Mouse (Mus musculus) limb, embryonic 14.5 days (tissue): Measurements from ENCODE around the gene Ccdc6. TPM values are rescaled to one million over a fixed set of nuclear protein-coding genes. Genes with fewer than 3 reads are reported as not detected.

Experiments
- ATAC-seq: fragments of 200-750 bp; cut with Nextera tagmentation; 2 replicates; pipeline ENCODE4 v1.8.0; 2017; ENCODE audit warnings: low read depth, moderate number of reproducible peaks, moderate TSS enrichment; ENCODE audit not compliant: low FRiP score
- DNase-seq: peaks from one replicate; pipeline ENCODE4 v3.0.0-alpha.2; 2015; ENCODE audit warnings: low spot score
- H3K27ac ChIP-seq: fragments of 300-500 bp; sonication (generic); replicated peaks from 2 replicates; pipeline ENCODE4 v1.5.1; 2014; ENCODE audit warnings: low read depth, mild to moderate bottlenecking, low read length, moderate library complexity, mixed read lengths
- H3K27me3 ChIP-seq: fragments of 300-500 bp; sonication (generic); 2 replicates; pipeline ENCODE4 v1.6.1; 2014; ENCODE audit warnings: low read length, mixed read lengths; ENCODE audit not compliant: control insufficient read depth, insufficient read depth
- H3K36me3 ChIP-seq: fragments of 300-500 bp; sonication (generic); 2 replicates; pipeline ENCODE4 v1.6.1; 2014; ENCODE audit warnings: mild to moderate bottlenecking, low read length, moderate library complexity, mixed read lengths; ENCODE audit not compliant: control insufficient read depth, insufficient read depth
- H3K4me1 ChIP-seq: fragments of 300-500 bp; sonication (generic); 2 replicates; pipeline ENCODE4 v1.6.1; 2014; ENCODE audit warnings: antibody characterized with exemption, low read length, mixed read lengths; ENCODE audit not compliant: control insufficient read depth, insufficient read depth
- H3K4me2 ChIP-seq: fragments of 300-500 bp; sonication (generic); replicated peaks from 2 replicates; pipeline ENCODE4 v1.6.1; 2014; ENCODE audit warnings: low read depth, mild to moderate bottlenecking, low read length, moderate library complexity; ENCODE audit not compliant: severe bottlenecking
- H3K4me3 ChIP-seq: fragments of 300-500 bp; sonication (generic); replicated peaks from 2 replicates; pipeline ENCODE4 v1.5.1; 2014; ENCODE audit warnings: low read length
- H3K9ac ChIP-seq: fragments of 300-500 bp; sonication (generic); 2 replicates; pipeline ENCODE4 v1.6.1; 2014; ENCODE audit warnings: mild to moderate bottlenecking, low read depth, low read length, moderate library complexity; ENCODE audit not compliant: severe bottlenecking
- H3K9me3 ChIP-seq: fragments of 300-500 bp; sonication (generic); 2 replicates; pipeline ENCODE4 v1.6.1; 2016; ENCODE audit warnings: low read length; ENCODE audit not compliant: control insufficient read depth
- POLR2A ChIP-seq: fragments of 200-500 bp; IDR thresholded peaks from 2 replicates; pipeline ENCODE4 v1.8.0; 2012; ENCODE audit warnings: inconsistent platforms, mild to moderate bottlenecking, moderate library complexity, borderline replicate concordance; ENCODE audit not compliant: insufficient read depth, insufficient read length; ENCODE audit errors: extremely low read depth
- WGBS: fragments of 180-500 bp; shearing (Covaris S2); extraction: QIAGEN DNeasy Blood & Tissue Kit; methylation state at CpG from one replicate; pipeline ENCODE4 v1.1.7; 2014; 5-methylcytosine and 5-hydroxymethylcytosine counted together
- polyA plus RNA-seq, 2 experiments: library from polyadenylated mRNA; depleted of rRNA in 1 of 2; stranded (reverse) in 1 of 2; unstranded in 1 of 2; fragments of >200 nt; fragmentation: Nextera tagmentation in 1 of 2; extraction: Ambion mirVana in 1 of 2; gene quantifications; 2 replicates each; pipeline versions ENCODE4 v1.2.1 to v1.2.3; 2012 to 2014

Gene Ccdc6
- polyA plus RNA-seq, 2 experiments: 23.1 to 29.6 TPM

DNA sequence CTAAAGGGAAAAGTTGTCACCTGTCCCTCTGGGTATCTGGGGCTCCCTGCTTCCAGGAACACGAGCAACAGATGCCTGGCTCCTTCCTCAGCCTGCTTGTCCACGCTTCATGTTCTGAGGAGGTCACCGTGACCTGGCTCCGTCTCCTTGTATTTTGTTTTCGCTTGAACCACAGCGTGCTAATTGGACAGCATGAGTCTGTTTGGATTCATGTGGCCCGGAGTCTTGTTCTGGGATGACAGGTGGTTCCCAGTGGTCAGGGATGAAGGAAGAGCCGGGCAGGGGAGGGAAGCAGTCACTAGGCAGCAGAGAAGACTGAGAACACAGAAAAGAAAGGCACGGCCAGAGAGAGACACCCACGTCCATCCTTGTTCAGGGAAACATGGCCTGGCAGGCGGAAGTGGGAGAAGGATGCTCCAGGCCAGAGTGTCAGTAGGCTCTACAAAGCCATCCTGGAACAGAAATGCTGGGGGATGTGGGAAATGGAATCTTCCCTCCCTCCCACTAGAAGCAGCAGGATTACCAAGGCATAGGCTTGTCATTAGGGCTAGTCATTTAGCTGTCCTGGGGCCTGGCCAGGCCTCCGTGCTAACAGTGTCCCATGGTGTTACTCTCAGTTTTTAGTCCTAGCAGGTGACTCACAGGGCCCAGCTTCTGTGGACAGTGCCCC is 62.9 kb downstream of the Ccdc6 start:
- no peak overlapping the region for H3K4me2 ChIP-seq
- H3K27me3 ChIP-seq: no peaks in the 10 kb centered on the region
- no peak for DNase-seq
- peaks cover 40% of the 10 kb centered on the region for H3K36me3 ChIP-seq
- H3K27ac ChIP-seq: no peak overlapping the region
- no peak overlapping the region for H3K9ac ChIP-seq
- H3K4me1 ChIP-seq: no peaks in the 10 kb centered on the region
- no peaks in the 10 kb centered on the region for H3K9me3 ChIP-seq
- WGBS: 82% methylated on average over 12 of the region's 12 CpGs
- no peak overlapping the region for H3K4me3 ChIP-seq
- ATAC-seq: no peak
- TF ChIP-seq POLR2A: no peak

DNA sequence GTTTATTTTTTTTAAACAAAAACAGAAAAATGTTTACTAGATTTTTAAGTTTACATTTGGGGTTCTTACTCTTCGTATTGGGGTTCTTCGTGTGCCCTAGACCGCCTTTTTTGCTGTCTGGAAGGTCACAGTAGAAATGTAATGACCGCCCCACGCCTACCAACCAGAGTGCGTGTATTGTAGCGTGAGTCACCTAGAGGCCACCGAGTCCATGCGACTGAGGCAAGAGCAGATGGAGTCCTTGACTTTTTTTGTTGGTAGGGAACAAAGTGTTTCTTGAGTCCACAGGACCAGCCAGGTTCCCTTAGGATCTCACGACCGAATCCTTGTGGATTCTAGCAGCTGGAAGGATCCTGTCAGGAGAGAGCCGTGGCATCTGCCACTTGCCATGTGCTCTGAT is 63.9 kb downstream of the Ccdc6 start:
- no peaks in the 10 kb centered on the region for H3K9me3 ChIP-seq
- H3K27me3 ChIP-seq: no peaks in the 10 kb centered on the region
- no peak for DNase-seq
- no peak for TF ChIP-seq POLR2A
- no peak for ATAC-seq
- H3K27ac ChIP-seq: no peak overlapping the region
- no peak overlapping the region for H3K9ac ChIP-seq
- H3K4me1 ChIP-seq: no peaks in the 10 kb centered on the region
- no peak overlapping the region for H3K4me3 ChIP-seq
- no peak overlapping the region for H3K4me2 ChIP-seq
- WGBS: 95% methylated on average over 12 of the region's 12 CpGs
- peaks cover 29% of the 10 kb centered on the region for H3K36me3 ChIP-seq

DNA sequence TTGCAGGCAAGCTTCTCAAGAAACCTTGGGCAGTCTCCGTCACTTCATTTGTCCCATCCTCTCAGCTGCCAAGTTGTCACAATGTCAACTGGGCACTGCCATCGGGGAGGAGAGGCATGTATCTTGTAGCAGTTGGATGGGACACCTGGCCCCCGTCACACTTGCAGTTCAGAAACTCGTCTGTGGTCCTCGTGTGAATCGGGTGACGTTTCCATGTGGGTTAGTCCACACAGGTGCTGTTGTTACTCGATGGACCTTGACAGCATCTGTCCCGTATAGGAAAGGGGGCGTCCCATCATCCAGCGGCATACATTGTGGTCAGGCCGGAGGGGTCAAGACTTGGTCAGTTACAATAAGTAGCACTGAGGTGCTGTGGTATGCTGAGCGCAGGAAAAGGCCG is 64.6 kb downstream of the Ccdc6 start:
- Histone ChIP-seq H3K4me1 (no peaks in the 10 kb centered on the region), H3K27ac (no peak overlapping the region), H3K4me2 (no peak overlapping the region), H3K9ac (no peak overlapping the region), H3K4me3 (no peak overlapping the region), H3K27me3 (no peaks in the 10 kb centered on the region), H3K9me3 (no peaks in the 10 kb centered on the region), H3K36me3 (peaks cover 22% of the 10 kb centered on the region)
- DNase-seq (no peak), ATAC-seq (no peak)
- TF ChIP-seq POLR2A: no peak
- WGBS: 89% methylated on average over 14 of the region's 14 CpGs

DNA sequence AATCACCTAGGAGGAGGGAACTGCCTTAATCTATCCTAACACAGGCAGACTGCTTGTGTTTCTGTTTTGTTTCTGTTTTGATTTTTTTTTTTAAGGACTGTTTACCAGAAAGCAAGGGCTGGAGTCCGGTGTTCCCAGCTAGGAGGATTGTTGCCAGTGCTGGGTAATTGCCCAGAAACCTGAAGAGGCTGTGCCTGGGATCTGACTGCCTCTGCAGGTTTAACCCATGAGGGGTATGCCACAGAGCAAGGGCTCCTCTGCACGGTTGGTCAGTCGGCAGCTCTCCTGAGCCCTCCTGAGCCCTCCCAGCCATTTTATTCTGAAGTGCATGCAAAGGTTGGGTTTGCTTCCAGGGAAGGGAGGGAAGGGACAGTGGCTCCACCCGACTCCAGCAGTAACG is 66.8 kb downstream of the Ccdc6 start:
- Histone ChIP-seq H3K4me2 (no peak overlapping the region), H3K9me3 (no peaks in the 10 kb centered on the region), H3K36me3 (peaks cover 31% of the 10 kb centered on the region), H3K4me1 (no peaks in the 10 kb centered on the region; the same call in 1 of the 2 replicates), H3K4me3 (no peak overlapping the region), H3K27ac (no peak overlapping the region), H3K9ac (no peak overlapping the region), H3K27me3 (no peaks in the 10 kb centered on the region)
- no peak for ATAC-seq
- no peak for DNase-seq
- WGBS: 48% methylated on average over 5 of the region's 5 CpGs
- no peak for TF ChIP-seq POLR2A

DNA sequence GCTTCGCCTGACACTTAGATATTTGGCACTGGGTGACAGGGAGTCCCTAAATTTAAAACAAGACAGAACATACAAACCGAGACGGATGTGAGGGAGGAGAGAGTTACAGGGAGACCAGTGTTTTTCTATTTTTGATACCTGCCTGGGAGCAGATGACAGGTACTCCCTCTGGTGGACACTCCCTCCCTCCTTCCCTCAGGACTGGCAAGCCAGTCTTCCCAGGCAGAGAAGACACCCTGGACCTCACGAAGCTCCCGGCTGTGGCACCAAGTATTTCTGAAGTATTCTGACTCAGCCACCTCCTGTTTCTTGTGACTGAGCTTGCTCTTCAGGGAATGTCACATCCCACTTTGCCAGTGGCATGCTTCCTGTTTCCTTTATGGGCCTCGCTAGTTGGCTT is 69.0 kb downstream of the Ccdc6 start:
- no peaks in the 10 kb centered on the region; the same call in 1 of the 2 replicates for H3K4me1 ChIP-seq
- no peak overlapping the region for H3K4me3 ChIP-seq
- DNase-seq: no peak
- H3K27ac ChIP-seq: no peak overlapping the region
- WGBS: 74% methylated on average over 6 of the region's 6 CpGs
- no peak for ATAC-seq
- H3K4me2 ChIP-seq: no peak overlapping the region
- no peak overlapping the region for H3K9ac ChIP-seq
- H3K36me3 ChIP-seq: peaks cover 36% of the 10 kb centered on the region
- H3K27me3 ChIP-seq: no peaks in the 10 kb centered on the region
- TF ChIP-seq POLR2A: no peak
- no peaks in the 10 kb centered on the region for H3K9me3 ChIP-seq
